ENCODE assay signal across 12 mouse cellular contexts in the genomic region with DNA sequence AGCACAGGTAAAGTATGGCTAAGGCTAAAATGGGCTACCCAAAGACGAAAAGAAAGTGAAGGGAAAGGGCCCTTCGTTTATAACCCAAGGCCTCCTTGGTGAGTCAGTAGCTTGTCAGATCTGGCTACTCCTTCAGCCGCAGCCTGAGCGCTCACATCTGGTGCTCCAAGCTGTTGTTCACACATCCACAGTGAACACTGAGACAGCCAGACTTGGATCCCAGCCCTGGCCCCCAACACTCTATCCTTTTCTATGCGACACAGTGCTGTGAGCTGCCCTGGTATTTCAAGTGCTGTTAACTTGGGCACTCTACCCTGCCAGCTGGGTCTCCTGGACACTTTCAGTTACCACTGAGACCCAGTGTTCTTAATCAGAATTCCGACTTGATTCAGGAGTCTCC. TPM values are rescaled to one million over a fixed set of nuclear protein-coding genes. Genes with fewer than 3 reads are reported as not detected.
DNase-seq lines count a peak whose midpoint lies in the region; ATAC-seq and TF ChIP-seq lines count a peak whose summit lies in the region.
"Had no signal": no experiment of that assay in that cellular context is flagged by ENCODE, and none has a peak within 500 bp of the region (broad histone marks: within the 10 kb centered on the region; RNA-seq: fewer than 3 reads in every experiment).

No protein-coding gene starts in this region.

- 88% methylated on average over 6 of the region's 6 CpGs for WGBS in forebrain, embryonic 13.5 days
- 94% methylated on average over 6 of the region's 6 CpGs for WGBS in forebrain, embryonic 10.5 days
- 66% methylated on average over 6 of the region's 6 CpGs for WGBS in forebrain, postnatal 0 days

- no peak overlapping the region for H3K27ac ChIP-seq in forebrain, embryonic 13.5 days
- no peak overlapping the region for H3K27ac ChIP-seq in forebrain, embryonic 10.5 days
- H3K27ac ChIP-seq in forebrain, postnatal 0 days (ENCODE audit: low read depth, low read length), result 0 out of 2 replicates have a peak overlapping the region, but pooled peaks have one; percentile 5

- H3K36me3 ChIP-seq in forebrain, embryonic 13.5 days (ENCODE audit: poor library complexity, severe bottlenecking), result no peaks in the 10 kb centered on the region
- no peaks in the 10 kb centered on the region for H3K36me3 ChIP-seq in forebrain, embryonic 10.5 days (replicated peaks)
- no peaks in the 10 kb centered on the region for H3K36me3 ChIP-seq in forebrain, postnatal 0 days (ENCODE audit: insufficient read depth)

- ATAC-seq in forebrain, embryonic 13.5 days, result peak; percentile 78
- peak; percentile 90 for ATAC-seq in forebrain, postnatal 0 days
- ATAC-seq in megakaryocyte, adult 5-6 weeks (ENCODE audit: poor library complexity, severe bottlenecking), result no peak
- no peak for ATAC-seq in granulocyte monocyte progenitor cell, adult 5-6 weeks (replicated peaks; ENCODE audit: poor library complexity, severe bottlenecking)
- ATAC-seq in monocyte, adult 5-6 weeks (replicated peaks; ENCODE audit: insufficient number of reproducible peaks, low FRiP score, low TSS enrichment, poor library complexity, severe bottlenecking), result no peak
- ATAC-seq: intestine, embryonic 16.5 days had no signal

- H3K4me2 ChIP-seq in forebrain, embryonic 13.5 days, result no peak overlapping the region
- H3K4me2 ChIP-seq in forebrain, postnatal 0 days (ENCODE audit: low read depth), result no peak overlapping the region

- H3K9ac ChIP-seq in forebrain, embryonic 13.5 days, result no peak overlapping the region
- H3K9ac ChIP-seq in forebrain, postnatal 0 days, result no peak overlapping the region

- intact Hi-C loops in heart, postnatal 25 days (cut with DNase I), result no loop called here

- H3K4me3 ChIP-seq in forebrain, embryonic 13.5 days, result no peak overlapping the region
- no peak overlapping the region for H3K4me3 ChIP-seq in forebrain, embryonic 10.5 days
- no peak overlapping the region for H3K4me3 ChIP-seq in forebrain, postnatal 0 days (ENCODE audit: low read depth, low read length)
- H3K4me3 ChIP-seq: erythroblast, embryonic 14.5 days; myocyte had no signal

- no peaks in the 10 kb centered on the region for H3K9me3 ChIP-seq in forebrain, embryonic 13.5 days (replicated peaks)
- peaks cover 4% of the 10 kb centered on the region; the same call in 1 of the 2 replicates for H3K9me3 ChIP-seq in forebrain, embryonic 10.5 days
- H3K9me3 ChIP-seq in forebrain, postnatal 0 days (ENCODE audit: low read length), result no peaks in the 10 kb centered on the region

- no peak for DNase-seq in forebrain, embryonic 10.5 days (ENCODE audit: extremely low spot score, low spot score)
- DNase-seq in forebrain, postnatal 0 days, result peak; percentile 47
- DNase-seq in heart, postnatal 25 days (ENCODE audit: low spot score), result peak; percentile 48
- peak; percentile 75 for DNase-seq in lung, postnatal 10 days

- no peaks in the 10 kb centered on the region; the same call in 1 of the 2 replicates for H3K27me3 ChIP-seq in forebrain, embryonic 13.5 days
- H3K27me3 ChIP-seq in forebrain, embryonic 10.5 days (ENCODE audit: poor library complexity, severe bottlenecking), result peaks cover 31% of the 10 kb centered on the region
- H3K27me3 ChIP-seq in forebrain, postnatal 0 days (ENCODE audit: insufficient read depth, low read length), result no peaks in the 10 kb centered on the region

- TF ChIP-seq CTCF in forebrain, postnatal 0 days (IDR thresholded peaks at IDR 0.05; ENCODE audit: low read depth), result no peak

- H3K4me1 ChIP-seq in forebrain, embryonic 13.5 days, result peaks cover 21% of the 10 kb centered on the region
- H3K4me1 ChIP-seq in forebrain, embryonic 10.5 days, result peaks cover 17% of the 10 kb centered on the region
- H3K4me1 ChIP-seq in forebrain, postnatal 0 days (ENCODE audit: insufficient read depth), result 0 out of 2 replicates have a peak, but pooled peaks cover 4% of the 10 kb centered on the region

RNA-seq across cellular contexts. Expression of a gene that starts 8.7 kb away (rescaled TPM):
- 0.57 and 0.63 TPM in 2 replicates for polyA plus RNA-seq in forebrain, embryonic 13.5 days (2015; fragmentation: Nextera tagmentation; extraction: Ambion mirVana)
- 0.25 and 0.36 TPM in 2 replicates for polyA plus RNA-seq in forebrain, embryonic 10.5 days (2016; fragmentation: Nextera tagmentation; extraction: Ambion mirVana)
- total RNA-seq in forebrain, postnatal 0 days (2014; rRNA removed), result 0.69 and 1.3 TPM in 2 replicates
- 0.45 and 0.68 TPM in 2 replicates for polyA plus RNA-seq in forebrain, postnatal 0 days (2015; fragmentation: Nextera tagmentation; extraction: Ambion mirVana)
- not detected for total RNA-seq in heart, postnatal 25 days (2021)
- not detected in 2 replicates for total RNA-seq in megakaryocyte, adult 5-6 weeks (2015)
- not detected in 2 replicates for total RNA-seq in megakaryocyte, adult 5-6 weeks (2017)
- total RNA-seq in granulocyte monocyte progenitor cell, adult 5-6 weeks (2014; fragmentation: Nextera tagmentation), result not detected in 2 replicates
- total RNA-seq in granulocyte monocyte progenitor cell, adult 5-6 weeks (2017), result not detected in 2 replicates
- not detected in 3 replicates for total RNA-seq in monocyte, adult 5-6 weeks (2017)
- total RNA-seq: liver, adult 2 months had no signal
- polyA plus RNA-seq: erythroblast, embryonic 14.5 days; liver, adult 2 months; myocyte had no signal

RNA-seq across cellular contexts. Expression of a gene that starts 22.1 kb away (rescaled TPM):
- polyA plus RNA-seq in forebrain, embryonic 13.5 days (2015; fragmentation: Nextera tagmentation; extraction: Ambion mirVana), result 86.9 and 95.8 TPM in 2 replicates
- 105 and 108 TPM in 2 replicates for polyA plus RNA-seq in forebrain, embryonic 10.5 days (2016; fragmentation: Nextera tagmentation; extraction: Ambion mirVana)
- 72.9 and 78.0 TPM in 2 replicates for total RNA-seq in forebrain, postnatal 0 days (2014; rRNA removed)
- polyA plus RNA-seq in forebrain, postnatal 0 days (2015; fragmentation: Nextera tagmentation; extraction: Ambion mirVana), result 76.9 and 81.4 TPM in 2 replicates
- total RNA-seq in heart, postnatal 25 days (2021), result 10 to 100 TPM; 19.4 to 20.1 TPM
- 48.9 and 57.0 TPM in 2 replicates for total RNA-seq in megakaryocyte, adult 5-6 weeks (2015)
- total RNA-seq in megakaryocyte, adult 5-6 weeks (2017), result 60.9 and 76.3 TPM in 2 replicates
- 65.5 and 69.0 TPM in 2 replicates for total RNA-seq in granulocyte monocyte progenitor cell, adult 5-6 weeks (2014; fragmentation: Nextera tagmentation)
- total RNA-seq in granulocyte monocyte progenitor cell, adult 5-6 weeks (2017), result 118 and 150 TPM in 2 replicates
- 64.1 to 69.4 TPM (median 65.2 TPM) in 3 replicates for total RNA-seq in monocyte, adult 5-6 weeks (2017)

RNA-seq across cellular contexts. Expression of a gene that starts 41.6 kb away (rescaled TPM):
- polyA plus RNA-seq in forebrain, embryonic 13.5 days (2015; fragmentation: Nextera tagmentation; extraction: Ambion mirVana), result 182 and 187 TPM in 2 replicates
- 272 and 276 TPM in 2 replicates for polyA plus RNA-seq in forebrain, embryonic 10.5 days (2016; fragmentation: Nextera tagmentation; extraction: Ambion mirVana)
- 16.8 and 23.9 TPM in 2 replicates for total RNA-seq in forebrain, postnatal 0 days (2014; rRNA removed)
- polyA plus RNA-seq in forebrain, postnatal 0 days (2015; fragmentation: Nextera tagmentation; extraction: Ambion mirVana), result 20.5 and 20.7 TPM in 2 replicates
- 1 to 10 TPM; 1.3 to 1.6 TPM for total RNA-seq in heart, postnatal 25 days (2021)
- total RNA-seq in megakaryocyte, adult 5-6 weeks (2015), result 262 and 277 TPM in 2 replicates
- 248 and 260 TPM in 2 replicates for total RNA-seq in megakaryocyte, adult 5-6 weeks (2017)
- total RNA-seq in granulocyte monocyte progenitor cell, adult 5-6 weeks (2014; fragmentation: Nextera tagmentation), result 72.6 and 87.7 TPM in 2 replicates
- 189 and 192 TPM in 2 replicates for total RNA-seq in granulocyte monocyte progenitor cell, adult 5-6 weeks (2017)
- 1.0 to 5.1 TPM (median 2.7 TPM) in 3 replicates for total RNA-seq in monocyte, adult 5-6 weeks (2017)

RNA-seq across cellular contexts. Expression of a gene that starts 54.6 kb away (rescaled TPM):
- 0.18 and 0.39 TPM in 2 replicates for polyA plus RNA-seq in forebrain, embryonic 13.5 days (2015; fragmentation: Nextera tagmentation; extraction: Ambion mirVana)
- polyA plus RNA-seq in forebrain, embryonic 10.5 days (2016; fragmentation: Nextera tagmentation; extraction: Ambion mirVana), result 0.81 and 1.2 TPM in 2 replicates
- not detected in 2 replicates for total RNA-seq in forebrain, postnatal 0 days (2014; rRNA removed)
- 0.69 and 0.74 TPM in 2 replicates for polyA plus RNA-seq in forebrain, postnatal 0 days (2015; fragmentation: Nextera tagmentation; extraction: Ambion mirVana)
- under 1 TPM in 1 of 2 experiments, not detected in 1; 0.31 TPM for total RNA-seq in heart, postnatal 25 days (2021)
- total RNA-seq in megakaryocyte, adult 5-6 weeks (2015), result 0.25 and 0.36 TPM in 2 replicates
- 0.53 TPM in 1 of 2 replicates, not detected in the other for total RNA-seq in megakaryocyte, adult 5-6 weeks (2017)
- 1.7 TPM in 1 of 2 replicates, not detected in the other for total RNA-seq in granulocyte monocyte progenitor cell, adult 5-6 weeks (2014; fragmentation: Nextera tagmentation)
- total RNA-seq in granulocyte monocyte progenitor cell, adult 5-6 weeks (2017), result 2.4 TPM in 1 of 2 replicates, not detected in the other
- not detected in 3 replicates for total RNA-seq in monocyte, adult 5-6 weeks (2017)
- polyA plus RNA-seq: erythroblast, embryonic 14.5 days had no signal

RNA-seq across cellular contexts. Expression of a gene that starts 54.7 kb away (rescaled TPM):
- 45.4 and 50.5 TPM in 2 replicates for polyA plus RNA-seq in forebrain, embryonic 13.5 days (2015; fragmentation: Nextera tagmentation; extraction: Ambion mirVana)
- polyA plus RNA-seq in forebrain, embryonic 10.5 days (2016; fragmentation: Nextera tagmentation; extraction: Ambion mirVana), result 106 and 114 TPM in 2 replicates
- total RNA-seq in forebrain, postnatal 0 days (2014; rRNA removed), result 38.6 and 41.2 TPM in 2 replicates
- 47.2 and 48.9 TPM in 2 replicates for polyA plus RNA-seq in forebrain, postnatal 0 days (2015; fragmentation: Nextera tagmentation; extraction: Ambion mirVana)
- 100 to 1,000 TPM; 136 to 138 TPM for total RNA-seq in heart, postnatal 25 days (2021)
- 570 and 686 TPM in 2 replicates for total RNA-seq in megakaryocyte, adult 5-6 weeks (2015)
- 409 and 433 TPM in 2 replicates for total RNA-seq in megakaryocyte, adult 5-6 weeks (2017)
- 125 TPM in 2 replicates for total RNA-seq in granulocyte monocyte progenitor cell, adult 5-6 weeks (2014; fragmentation: Nextera tagmentation)
- 79.4 and 102 TPM in 2 replicates for total RNA-seq in granulocyte monocyte progenitor cell, adult 5-6 weeks (2017)
- 119 to 215 TPM (median 164 TPM) in 3 replicates for total RNA-seq in monocyte, adult 5-6 weeks (2017)

Comparison
In these comparisons a context has a peak if more than half of its experiments do, and no peak if none do; other contexts are left out.
1. ATAC-seq: peak in forebrain, embryonic 13.5 days (single experiment) and forebrain, postnatal 0 days (single experiment); none in megakaryocyte, adult 5-6 weeks (single experiment), granulocyte monocyte progenitor cell, adult 5-6 weeks (single experiment) and monocyte, adult 5-6 weeks (single experiment).